Mouse (Mus musculus) retina, postnatal 1 day (tissue): ENCODE measurements around the gene Aurka.

ENCODE experiments used
- DNase-seq: peaks from one replicate; pipeline ENCODE4 v3.0.0-alpha.2; 2012

Gene Aurka

DNA sequence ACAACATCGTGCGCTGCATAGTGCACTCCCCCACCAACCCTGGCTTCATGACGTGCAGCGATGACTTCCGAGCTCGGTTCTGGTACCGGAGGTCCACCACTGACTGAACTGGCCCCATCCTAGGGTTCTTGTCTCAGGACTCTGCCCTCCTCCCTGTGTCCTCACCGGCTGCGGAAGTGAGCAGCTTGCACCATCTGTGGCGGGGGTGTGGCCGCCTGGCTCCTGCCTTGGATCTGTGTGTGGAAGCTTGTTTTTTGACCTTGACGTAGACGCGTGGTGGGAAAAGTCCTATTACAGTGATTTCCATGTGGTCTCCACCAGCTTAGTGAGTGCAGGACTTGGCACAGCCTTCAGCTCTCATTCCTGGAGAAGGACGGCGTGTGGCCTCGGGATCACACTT, 10.2 kb upstream of the Aurka start:
- no peak for DNase-seq

DNA sequence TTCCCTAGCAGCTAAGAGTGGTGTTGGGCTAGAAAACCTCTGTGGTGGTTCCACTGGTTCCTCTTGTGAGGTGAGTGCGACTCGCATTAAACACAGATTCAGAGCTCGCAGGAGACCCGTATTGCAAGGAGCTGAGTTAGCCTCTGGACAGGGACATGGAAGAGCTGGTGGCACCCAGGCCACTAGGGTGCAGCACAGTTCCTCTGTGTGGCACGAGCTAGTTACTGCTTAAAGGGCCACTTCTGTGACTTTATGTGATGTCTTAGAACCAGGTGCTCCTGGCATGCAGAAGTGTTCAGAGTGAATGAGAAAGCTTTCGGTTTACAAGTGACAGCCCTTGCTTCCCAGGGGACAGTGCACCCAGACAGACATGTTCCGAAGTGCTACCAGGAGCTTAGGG, 8.0 kb upstream of the Aurka start:
- peak; percentile 31 for DNase-seq

DNA sequence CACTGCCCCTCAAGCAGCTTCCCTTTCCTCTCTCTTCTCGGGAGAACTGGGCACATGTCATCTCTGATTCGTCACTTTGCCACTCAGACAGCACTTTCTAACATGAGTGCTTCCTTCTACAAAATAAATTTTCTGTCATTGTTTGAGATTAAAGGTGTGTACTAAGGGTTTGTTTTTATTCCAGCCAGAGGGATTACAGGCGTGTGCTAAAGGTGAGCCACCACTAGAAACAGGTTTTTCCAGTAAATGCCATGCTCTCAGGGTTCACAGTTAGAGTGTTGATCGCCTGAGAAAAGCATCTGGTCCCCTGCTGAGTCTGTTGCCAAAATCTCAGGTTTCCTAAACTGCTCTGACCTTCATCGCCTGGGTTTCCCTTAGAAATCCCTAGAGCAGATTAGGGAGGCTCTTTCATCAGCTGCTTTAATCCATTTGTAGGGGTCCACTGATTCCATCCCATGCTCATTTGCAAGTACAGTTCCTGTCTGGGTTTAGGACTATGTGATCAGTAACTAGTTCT, 6.7 kb upstream of the Aurka start:
- no peak for DNase-seq

DNA sequence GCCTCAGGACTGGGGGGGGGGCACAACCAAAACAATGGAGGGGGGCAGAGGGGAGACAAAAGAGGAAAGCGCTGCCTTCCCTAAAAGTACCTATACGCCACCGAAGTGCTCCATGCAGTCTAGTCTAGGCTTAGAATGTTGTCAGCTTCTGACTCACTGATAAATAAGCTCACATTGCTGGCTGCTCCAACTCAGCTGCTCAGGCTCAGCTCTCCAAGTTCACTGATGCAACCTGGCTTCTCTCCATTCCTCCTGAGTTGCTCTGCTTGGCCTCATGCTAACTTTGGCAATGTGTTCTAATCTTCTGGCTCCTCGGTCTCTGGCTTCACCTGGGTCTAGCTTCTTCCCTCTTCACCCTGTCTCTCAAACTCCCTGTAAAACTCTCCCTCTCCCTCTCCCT, 6.2 kb upstream of the Aurka start:
- DNase-seq: no peak

DNA sequence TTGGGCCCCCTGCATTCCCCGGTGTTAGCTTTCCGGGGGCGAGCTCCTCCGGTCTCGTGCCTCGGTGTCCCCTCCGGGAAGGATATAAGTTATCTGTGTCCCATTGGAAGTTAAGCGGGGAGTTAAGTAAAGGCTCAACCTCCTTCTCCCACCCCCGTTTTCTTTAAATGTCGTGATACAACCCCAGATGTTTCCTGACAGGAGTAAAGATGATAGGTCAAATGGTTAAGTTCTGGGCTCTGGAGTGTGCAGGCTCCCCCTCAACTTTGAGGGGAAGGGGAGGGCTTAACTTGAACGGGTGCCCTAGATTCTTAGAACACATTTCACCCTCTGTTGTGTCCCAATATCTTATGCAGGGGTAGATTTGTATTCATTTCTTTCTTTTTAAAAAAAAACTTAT, 923 bp upstream of the Aurka start:
- DNase-seq: no peak

DNA sequence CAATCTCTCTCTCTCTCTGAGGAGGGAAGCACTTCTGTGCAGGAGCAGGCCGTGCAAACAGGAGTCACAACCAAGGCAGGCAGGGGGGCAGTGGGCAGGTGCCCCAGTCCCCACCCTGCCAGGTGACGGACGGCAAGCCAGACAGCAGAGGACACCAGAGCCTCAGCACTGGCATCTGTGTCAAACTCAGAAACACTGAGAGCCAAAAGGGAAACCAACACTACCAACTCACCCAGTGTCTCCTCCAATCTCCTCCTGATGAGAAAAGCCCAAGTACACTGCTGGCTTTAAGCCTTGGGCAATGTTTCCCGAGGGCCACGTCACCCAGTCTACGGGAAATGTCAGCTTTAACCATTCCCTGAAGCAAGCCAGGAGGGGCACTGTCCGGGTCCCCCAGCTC, 7.2 kb downstream of the Aurka start:
- DNase-seq: no peak

DNA sequence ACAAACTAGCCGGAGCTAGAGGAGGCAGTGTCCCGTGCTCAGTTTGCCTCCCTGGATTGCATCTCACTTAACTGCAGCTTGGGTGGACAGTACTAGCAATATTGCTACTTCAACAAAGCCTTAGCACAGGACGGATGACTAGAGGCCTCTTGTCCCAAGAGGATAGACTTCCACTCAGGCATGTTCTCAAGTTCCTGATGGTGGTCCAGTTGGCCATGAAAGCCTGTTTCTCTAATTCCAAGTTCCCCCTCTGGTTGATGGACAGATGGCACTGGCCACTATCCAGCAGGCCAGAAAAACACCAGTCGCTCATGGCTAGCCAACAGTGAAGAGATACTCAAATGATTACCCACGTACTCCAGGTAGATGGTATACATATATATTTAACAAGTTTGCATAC, 14.5 kb downstream of the Aurka start:
- DNase-seq: no peak

DNA sequence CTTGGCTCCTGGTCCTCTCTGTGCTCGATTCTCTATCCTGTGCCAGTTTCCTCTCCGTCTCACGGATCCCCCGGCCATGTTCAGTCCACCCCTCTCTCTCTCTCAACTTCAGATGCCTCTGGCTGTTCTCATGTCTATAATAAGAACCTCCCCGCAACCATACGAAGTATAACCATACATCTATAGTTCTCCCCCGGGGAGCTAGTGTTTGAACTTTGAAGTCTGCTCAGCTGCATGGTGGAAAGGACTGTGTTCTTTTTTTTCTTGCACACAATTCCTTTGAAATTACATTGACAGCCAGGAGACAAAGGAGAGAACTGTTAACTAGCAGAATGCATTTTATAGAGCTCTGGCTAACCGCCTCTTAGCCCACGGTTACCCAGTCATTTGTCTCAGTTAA, 15.6 kb downstream of the Aurka start:
- DNase-seq: no peak

DNA sequence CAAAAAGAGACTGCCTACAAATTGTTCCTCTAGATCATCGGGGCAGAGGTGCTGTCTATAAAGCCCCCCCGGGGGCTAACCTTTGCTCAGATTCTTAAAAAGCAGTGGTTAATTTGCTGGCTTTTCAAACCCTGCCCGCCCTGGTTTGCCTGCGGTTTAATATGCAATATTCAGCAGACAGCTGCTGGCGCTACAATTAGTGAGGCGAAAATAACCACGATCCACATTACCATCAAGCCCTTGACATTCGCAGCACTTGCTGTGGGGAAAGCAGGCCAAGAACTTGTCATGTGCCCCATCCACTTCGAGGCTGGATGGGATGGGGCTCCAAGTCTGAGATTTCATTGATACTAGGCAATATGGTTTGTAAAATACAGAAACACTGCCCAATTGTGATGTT, 17.1 kb downstream of the Aurka start:
- peak; percentile 59 for DNase-seq

DNA sequence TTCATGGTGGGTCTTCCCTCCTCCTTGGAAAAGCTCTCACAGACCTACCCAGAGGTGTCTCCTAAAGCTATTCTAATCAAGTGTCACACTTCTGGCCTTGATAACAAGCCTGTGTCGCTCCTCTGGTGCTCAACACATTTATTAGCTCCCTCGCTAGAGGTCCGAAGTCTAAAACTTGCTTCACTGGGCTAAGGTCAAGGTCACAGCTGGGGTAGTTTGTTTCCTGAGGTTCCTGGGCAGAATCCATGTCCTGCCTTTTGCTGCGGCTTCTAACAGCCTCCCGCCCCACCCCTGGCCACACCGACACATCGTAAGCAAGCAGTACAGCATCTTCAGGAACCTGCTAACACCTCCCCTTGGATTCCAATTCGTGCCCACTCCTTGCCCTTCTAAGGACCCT, 19.6 kb downstream of the Aurka start:
- no peak for DNase-seq

DNA sequence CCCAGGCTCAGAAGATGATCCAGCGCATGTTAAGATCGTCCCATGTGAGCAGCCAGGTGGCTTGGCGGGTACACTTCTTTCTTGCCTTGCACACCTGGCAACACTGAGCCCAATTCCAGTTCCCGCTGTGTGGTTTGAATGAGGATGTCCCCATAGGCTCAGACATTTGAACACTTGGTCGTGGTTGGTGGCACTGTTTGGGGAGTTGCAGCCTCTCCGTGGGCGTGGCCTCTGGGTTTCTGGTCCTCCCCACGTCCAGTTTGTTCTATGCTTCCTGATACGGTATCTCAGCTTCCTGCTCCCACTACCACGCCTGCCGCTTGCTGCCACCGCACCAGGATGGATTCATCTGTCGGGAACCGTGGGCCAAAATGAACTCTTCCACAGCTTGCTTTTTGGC, 20.6 kb downstream of the Aurka start:
- no peak for DNase-seq

DNA sequence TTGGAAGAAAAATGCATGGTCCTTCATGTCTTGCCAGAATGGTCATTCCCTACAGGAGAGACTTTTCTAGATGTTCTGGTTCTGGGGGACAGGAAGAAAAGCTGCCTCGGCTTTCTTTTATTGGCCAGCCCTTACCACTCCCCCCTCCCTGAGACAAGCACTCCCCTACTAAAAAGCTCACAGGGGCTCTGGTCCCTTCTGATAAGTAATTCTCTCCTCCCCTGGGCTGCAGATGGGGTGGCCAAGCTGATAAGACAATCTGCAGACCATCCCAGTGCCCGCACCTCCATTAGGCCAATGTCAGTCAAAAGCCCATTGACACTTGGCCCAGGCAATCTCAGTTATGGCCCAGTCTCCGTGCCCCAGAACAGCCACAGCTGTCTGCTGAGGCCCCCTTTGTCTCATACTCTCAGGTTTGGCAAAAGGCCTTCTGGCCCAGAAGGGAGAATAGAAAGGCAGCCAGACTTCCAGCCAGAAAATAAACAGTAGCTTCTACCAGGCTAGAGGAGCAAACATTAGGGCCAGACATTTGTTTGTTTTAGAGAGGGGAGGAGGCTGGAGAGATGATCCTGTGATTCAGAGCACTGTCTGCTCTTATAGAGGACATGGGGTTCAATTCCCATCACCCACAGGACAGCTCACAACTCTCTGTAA, 21.9 kb downstream of the Aurka start:
- no peak for DNase-seq

DNA sequence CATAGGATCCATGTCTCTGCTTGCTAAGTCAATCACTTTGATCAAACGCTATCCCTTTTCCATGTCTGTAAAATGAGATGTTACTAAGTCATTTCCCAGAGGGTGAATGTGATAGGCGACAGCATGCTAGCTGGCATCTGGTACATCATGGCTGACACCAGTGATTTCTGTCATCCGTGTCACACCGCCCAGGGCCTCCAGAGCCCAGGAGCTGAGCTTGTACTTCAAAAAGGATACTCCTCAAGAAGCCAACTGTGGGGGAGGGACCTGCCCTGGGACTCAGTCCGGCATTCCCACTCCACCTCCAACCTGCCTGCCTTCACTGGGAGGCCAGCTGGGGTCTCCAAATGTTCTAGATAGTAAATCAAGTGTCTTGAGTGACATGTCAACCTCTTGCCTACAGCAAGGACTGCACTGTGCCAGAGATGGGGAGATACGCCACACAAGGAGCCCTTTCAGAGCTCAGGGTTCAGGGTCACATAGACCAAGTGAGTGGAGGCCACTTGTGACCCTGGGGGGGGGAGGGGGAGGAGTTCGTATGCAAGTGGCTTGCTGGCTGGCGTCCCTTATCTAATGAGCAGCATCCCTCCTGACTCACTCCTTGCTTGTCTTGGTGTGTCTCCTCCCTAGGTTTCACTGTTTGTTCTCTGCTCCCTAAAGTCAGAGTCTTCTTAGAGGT, 23.3 kb downstream of the Aurka start:
- peak; percentile 51 for DNase-seq

DNA sequence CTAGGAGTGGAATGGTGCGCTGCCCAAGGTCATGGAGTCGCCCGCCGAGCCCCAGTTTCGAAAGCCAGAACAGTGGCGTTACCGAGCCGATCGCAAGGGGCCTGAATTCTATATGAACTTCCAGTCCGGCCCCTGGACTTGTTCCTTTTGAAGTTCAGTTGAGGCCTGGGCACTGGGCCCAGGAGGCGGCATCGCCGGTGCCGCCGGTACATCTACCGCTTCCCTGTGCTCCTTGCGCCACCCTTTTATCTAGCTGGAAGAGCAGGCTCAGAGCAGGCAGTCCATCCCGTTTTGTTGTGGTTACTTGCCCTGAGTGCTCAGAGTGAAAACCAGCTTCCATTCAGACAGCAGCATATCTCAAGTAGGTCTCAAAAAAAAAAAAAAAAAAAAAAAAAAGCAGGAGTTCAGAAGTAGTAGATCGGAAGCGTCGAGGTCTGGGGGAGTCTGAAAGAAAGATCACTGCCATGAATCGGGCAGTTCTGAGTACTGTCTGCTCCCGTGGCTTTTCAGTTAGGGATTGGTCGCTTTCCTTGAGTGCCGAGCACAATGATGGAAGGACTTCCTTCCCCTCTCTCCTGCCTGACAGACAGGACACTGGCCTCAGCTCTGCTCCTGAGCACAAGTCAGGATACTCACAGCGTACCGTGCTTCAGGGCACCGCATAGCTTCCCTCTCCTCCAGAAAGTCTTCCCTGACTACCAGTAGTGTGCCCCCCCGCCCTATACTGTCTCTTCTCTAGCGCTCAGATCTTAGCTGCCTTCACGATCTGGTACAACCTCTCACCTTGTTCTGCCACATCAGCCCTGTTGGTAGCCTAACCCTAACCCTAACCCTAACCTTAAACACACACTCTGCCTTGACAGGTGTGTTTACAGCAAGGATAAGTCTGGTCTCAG, 24.1 kb downstream of the Aurka start:
- peak; percentile 49 for DNase-seq

DNA sequence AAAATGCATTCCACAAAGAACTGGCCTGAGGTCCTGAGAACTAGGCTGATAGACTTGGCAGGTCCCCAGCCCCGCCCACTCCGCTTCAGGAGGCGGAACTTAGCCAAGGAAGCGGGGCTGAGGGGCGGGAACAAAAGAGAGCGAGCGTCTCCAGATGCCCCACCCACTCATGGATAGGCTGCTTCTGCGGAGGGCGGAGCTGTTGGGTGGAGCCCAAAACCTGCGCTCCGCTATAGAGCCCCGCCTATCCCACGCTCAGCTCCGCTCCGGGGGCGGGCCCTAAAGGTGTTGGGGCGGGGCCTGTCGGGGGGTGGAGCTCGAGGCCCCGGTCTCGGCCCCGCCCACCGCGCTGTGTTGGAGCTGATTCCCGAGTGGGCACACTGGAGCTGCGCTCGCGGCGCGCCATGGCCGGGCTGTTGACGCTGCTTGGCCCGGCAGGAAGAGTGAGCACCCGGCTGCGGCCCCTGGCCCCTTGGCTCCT, 25.0 kb downstream of the Aurka start, which contains the start of gene Fam210b:
Fam210b (plus strand) TSS at position 308 of the 481 bp plus-strand sequence.
- DNase-seq: peak; percentile 99

DNA sequence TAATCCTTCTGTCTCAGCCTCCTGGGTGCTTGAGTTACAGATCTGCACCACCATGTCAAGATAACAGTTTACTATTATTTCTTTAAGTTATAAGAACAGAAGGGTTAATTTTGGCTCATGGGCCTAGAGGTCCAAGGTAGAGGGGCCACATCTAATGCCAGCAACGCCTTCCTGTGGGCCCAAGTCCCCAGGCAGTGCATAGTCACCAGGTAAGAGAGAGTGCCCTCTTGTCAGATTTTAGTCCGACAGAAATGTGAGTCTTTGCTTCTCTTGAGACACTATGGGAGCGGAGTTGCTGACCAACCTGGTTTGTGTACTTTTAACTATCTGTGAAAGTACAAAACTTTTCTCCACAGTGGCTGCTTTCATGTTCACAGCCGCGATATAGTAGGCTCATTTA, 25.7 kb downstream of the Aurka start:
- DNase-seq: no peak

DNA sequence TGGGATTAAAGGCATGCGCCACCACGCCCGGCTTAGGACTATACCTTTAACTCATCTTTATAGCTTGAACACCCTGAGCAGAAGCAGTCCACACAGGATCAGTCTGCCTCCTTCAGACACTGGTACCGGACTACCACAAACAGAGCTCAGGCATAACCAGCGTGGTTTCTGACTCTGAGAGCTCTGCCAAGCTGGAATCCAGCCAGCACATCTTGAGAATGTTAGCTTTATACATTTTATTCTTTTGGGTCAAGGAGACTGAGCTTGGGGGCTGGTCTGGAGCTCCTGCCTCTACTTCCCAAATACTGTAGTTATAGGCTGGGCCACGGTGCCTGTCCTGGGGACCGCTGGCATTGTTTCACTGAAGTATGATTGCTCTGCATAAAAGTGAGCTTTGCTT, 26.6 kb downstream of the Aurka start:
- no peak for DNase-seq

DNA sequence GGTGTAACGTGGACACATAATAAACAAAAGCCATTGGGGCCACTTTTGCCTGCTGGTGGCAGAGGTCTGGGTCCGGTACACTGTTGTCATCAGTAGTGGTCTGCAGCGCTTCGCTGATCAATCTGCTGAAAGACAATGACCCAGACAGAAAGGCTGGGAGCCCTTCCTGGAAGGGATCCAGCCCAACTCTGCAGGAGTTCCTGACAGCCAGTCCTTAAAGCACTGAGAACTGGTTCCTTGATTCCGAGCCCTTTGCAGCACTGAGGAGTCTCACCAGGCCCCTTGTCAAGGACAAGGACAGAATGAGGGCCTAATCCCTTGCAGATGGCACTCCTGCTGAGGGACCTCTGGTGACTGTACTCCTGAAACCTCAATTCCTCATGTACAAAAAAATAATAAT, 28.7 kb downstream of the Aurka start:
- no peak for DNase-seq

DNA sequence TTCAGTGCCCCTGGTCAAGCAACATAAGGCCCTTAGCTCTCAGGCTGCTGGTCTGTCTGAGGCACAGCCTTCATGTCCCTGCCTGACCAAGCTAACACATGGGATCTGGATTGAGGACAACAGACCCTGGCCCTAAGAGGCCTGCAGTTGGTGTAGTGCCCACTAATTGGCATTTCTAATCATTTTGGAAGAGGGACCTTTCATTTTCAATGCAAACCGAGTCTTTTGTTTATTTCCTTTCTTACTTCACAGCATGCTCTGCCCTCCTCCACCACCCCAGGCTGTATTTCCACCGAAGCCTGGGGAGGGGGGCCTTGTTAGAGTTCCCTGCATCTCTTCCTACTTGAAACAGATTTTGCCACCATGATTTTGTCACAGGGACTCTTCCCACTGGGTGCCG, 29.4 kb downstream of the Aurka start:
- no peak for DNase-seq

DNA sequence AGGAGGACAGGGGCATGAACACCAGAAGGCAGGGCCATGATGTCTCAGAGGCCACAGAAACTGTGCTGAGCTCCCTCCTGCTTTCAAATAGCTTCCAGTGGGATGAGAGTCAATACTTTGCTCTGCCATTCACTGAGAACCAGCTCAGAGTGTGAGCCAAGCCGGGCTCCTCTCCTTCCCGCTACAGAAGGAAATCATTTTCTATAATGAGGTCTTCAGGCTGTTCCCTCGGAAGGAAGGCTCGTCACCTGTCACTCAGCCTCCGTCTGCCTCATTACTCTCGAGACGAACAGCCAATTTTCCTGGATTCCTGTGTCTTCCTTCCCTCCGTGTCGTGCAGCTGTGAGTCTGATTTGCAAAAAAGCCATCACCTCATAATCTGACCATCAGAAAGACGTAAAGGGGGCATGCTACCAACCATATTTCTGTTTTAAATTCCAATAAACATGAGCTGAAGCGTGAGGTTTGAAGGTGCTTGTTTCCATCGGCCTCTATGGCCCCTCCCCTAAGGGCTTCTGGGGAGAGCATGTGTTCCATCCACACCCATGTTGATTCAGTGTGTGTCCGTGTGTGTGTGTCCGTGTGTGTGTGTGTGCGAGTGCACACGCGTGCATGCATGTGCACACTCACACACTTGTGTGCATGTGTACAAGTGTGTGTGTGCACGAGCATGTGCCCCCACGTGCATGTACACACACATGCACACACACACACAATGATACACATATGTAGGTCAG, 32.0 kb downstream of the Aurka start:
- DNase-seq: peak; percentile 17

DNA sequence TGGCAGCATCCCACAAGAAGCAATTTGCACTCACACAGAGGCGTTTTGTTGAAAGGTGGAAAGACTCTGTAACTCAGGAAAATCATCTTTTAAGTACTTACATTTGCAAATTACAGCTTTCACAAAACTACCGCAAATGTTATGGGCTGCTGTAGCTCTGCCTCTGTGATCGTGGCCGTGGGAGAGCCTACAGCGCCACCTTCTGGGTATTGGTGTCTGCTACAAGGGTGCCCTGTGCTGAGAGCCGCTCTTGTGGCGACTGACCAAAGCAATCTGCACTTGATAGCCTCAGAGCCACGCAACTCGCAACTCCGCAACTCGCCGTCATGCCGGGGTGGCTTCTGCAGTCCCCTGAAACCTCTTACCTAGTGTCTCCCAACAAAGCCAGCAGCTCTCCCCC, 41.2 kb downstream of the Aurka start:
- peak; percentile 73 for DNase-seq

DNA sequence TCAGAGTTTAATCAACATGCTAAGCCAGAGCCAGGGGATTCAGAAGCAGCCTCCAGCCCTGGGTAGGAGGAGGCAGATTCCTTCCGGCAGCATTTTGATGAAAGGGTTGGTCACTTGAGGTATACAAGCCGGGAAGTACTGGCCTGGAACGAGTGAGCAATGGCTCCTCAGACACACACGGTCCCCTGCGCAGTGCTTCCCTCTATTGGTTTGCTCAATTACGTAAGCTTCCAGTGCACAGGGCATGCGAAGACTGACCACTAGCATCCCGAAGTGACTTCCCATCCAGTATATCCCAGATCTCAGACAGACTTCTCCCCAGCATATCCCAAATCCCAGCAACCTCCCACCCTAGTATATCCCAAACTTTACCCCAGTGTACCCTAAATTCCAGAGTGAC, 42.1 kb downstream of the Aurka start:
- no peak for DNase-seq

DNA sequence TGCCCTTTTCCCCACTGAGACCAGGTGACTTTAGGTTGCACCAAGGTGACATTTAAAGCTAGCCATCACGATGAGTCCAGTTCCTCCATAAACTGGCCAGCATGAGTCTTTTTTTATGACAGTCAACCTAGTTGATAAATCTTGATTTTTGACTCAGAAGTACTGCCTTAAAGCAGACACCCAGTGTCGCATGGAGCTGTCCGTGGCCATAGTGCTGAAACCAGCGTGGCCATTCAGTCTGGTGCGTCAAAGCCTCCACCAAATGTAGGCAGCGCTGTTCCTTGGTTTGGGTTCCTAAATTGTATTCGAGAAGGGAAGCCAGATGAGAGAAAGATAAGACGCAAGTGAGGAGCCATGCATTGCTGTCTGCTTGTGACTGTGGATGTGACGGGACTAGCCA, 49.5 kb downstream of the Aurka start:
- peak; percentile 57 for DNase-seq
